Mouse (Mus musculus) cerebellum, adult 2 months (tissue): ENCODE data around the gene Lurap1. TPM values are rescaled to one million over a fixed set of nuclear protein-coding genes. Genes with fewer than 3 reads are reported as not detected.

ENCODE experiments used
- DNase-seq, 2 experiments: peaks; one replicate each; pipeline ENCODE4 v3.0.0; 2021
- H3K27ac ChIP-seq: fragments of 200-500 bp; 2 replicates; pipeline ENCODE4 v1.5.1; 2012; ENCODE audit warnings: low read length, control low read depth, inconsistent platforms; ENCODE audit not compliant: insufficient read depth
- H3K27me3 ChIP-seq: fragments of 200-500 bp; 2 replicates; pipeline ENCODE4 v1.6.1; 2012; ENCODE audit warnings: inconsistent platforms, mild to moderate bottlenecking, low read length, moderate library complexity; ENCODE audit not compliant: control insufficient read depth, insufficient read depth
- H3K4me1 ChIP-seq: fragments of 200-500 bp; 2 replicates; pipeline ENCODE4 v1.6.1; 2011; ENCODE audit warnings: low read length; ENCODE audit not compliant: control insufficient read depth, insufficient read depth
- H3K4me3 ChIP-seq: fragments of 200-500 bp; replicated peaks from 2 replicates; pipeline ENCODE3; 2011; ENCODE audit warnings: mild to moderate bottlenecking, low read depth, low read length, control low read depth; ENCODE audit not compliant: insufficient read depth
- CTCF ChIP-seq: fragments of 200-500 bp; IDR thresholded peaks from 2 replicates; pipeline ENCODE4 v1.5.1; 2011; ENCODE audit warnings: low read depth, mild to moderate bottlenecking, control low read depth, low read length, moderate library complexity, borderline replicate concordance; ENCODE audit not compliant: insufficient read depth
- POLR2A ChIP-seq: fragments of 200-500 bp; IDR thresholded peaks from 2 replicates; pipeline ENCODE4 v1.6.1; 2011; ENCODE audit warnings: low read length, control low read depth, borderline replicate concordance; ENCODE audit not compliant: insufficient read depth
- WGBS: fragments of 180-500 bp; shearing (Covaris S2); methylation state at CpG from one replicate; pipeline ENCODE4 v1.1.7; 2018; 5-methylcytosine and 5-hydroxymethylcytosine counted together
- polyA plus RNA-seq: library from polyadenylated mRNA; depleted of rRNA; stranded (reverse); fragments of >200 nt; gene quantifications from 2 replicates; pipeline ENCODE4 v1.2.3, GENCODE M21; 2012

Gene Lurap1
- polyA plus RNA-seq, 1 experiment = 42.5 TPM

DNA sequence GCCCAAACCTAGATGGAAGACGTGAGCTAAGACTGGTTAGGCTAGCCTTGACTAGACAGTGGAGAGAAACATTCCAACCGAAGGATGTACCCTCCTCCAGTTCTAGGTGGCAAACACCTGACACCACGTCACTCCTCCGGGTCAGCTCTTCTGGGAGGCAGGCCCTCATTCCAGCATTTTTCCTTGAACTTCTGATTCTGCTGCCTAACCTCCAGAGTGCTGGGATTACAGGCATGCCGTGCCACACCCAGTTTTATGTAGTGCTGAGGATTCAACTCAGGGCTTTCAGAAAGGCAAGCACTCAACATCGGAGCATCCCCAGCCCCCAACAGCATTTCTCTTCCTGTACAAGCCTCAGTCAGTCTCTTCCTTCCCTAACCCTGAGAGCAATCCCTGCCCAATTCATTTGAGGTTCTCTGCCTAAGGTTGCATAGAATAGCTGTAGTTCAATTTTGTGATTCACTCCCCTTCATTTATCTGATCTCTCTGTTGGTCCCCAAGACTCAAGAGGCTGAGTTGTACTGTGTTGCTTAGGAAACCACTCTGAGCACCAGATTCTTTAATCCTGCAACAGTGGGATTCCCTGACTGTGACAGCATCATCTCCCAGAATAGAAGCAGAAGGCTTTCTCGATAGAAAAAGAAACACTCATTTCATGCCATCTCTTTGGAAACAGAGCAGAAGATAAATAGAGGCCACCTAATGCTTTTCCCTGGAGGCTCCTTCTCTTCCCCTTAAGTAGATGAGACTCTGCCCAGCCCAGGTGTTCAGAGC is 10.2 kb downstream of the Lurap1 start:
- WGBS = 12% methylated on average over 7 of the region's 7 CpGs
- H3K27ac ChIP-seq = peak overlapping the region; percentile 92
- peak overlapping the region; percentile 91 for H3K4me3 ChIP-seq
- TF ChIP-seq CTCF (no peak), POLR2A (no peak)
- peaks cover 19% of the 10 kb centered on the region for H3K4me1 ChIP-seq
- DNase-seq = peak in 1 of 2 experiments; percentile 37
- H3K27me3 ChIP-seq = no peaks in the 10 kb centered on the region

DNA sequence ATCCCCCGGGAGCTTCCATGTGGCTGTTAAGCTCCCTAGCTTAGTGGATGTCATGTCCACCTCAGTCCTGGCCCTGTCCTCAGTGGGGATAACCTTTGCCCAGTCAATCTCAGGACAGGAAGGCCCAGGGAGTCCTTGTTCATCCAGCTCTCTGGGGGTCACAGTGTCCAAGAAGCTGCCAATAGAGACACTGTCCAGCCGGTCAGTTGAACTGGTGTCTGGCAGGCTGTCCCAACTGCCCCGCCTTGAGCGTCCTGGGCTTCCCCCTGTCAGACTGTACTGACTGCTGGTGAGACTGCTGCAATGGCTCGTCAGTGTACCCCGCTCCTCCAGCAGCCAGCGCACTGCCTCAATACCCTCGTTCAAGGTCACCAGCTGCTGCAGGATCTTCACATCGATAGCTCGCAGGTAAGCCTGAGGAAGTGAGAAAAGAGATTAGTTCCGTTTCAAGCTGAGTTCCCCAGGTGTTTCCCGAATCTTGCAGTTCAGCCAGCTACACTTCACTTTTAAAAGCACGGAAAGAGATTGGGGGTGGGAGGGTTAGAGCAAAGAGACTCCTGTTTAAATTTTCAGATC is 13.6 kb downstream of the Lurap1 start:
- TF ChIP-seq POLR2A (no peak), CTCF (no peak)
- H3K4me1 ChIP-seq = peaks cover 21% of the 10 kb centered on the region

DNA sequence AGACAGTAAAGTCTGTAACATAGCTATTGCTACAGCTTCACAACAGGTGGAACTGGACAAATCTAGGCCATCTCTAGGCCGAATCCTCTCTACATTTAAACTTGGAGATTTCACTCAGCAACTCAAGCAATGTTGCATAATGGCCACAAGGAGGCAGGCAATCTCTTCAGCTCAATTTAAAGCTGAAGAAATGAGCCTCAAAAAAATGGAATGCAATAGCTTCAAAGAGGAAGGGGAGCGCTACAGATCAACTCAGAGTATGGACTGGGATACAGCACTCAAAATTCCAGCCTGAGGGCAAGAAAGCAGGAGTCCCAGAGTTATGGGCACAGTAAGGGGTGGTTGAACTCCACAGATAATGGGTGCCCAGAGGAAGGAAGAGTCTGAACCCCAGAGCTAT is 16.1 kb downstream of the Lurap1 start:
- peak in 1 of 2 experiments; percentile 39 for DNase-seq
- no peak for TF ChIP-seq POLR2A
- TF ChIP-seq CTCF = peak; percentile 40; the same call in 1 of the 2 replicates
- no peak overlapping the region for H3K4me3 ChIP-seq
- WGBS = 8% methylated on average over 2 of the region's 2 CpGs
- H3K4me1 ChIP-seq = peaks cover 15% of the 10 kb centered on the region
- peak overlapping the region; percentile 25; the same call in 1 of the 2 replicates for H3K27ac ChIP-seq
- no peaks in the 10 kb centered on the region for H3K27me3 ChIP-seq

More for the DNA sequence above, 13.6 kb downstream of the Lurap1 start:
- no peak overlapping the region for H3K4me3 ChIP-seq
- no peaks in the 10 kb centered on the region for H3K27me3 ChIP-seq
- DNase-seq = no peak
- WGBS = 28% methylated on average over 13 of the region's 13 CpGs
- H3K27ac ChIP-seq = no peak overlapping the region

DNA sequence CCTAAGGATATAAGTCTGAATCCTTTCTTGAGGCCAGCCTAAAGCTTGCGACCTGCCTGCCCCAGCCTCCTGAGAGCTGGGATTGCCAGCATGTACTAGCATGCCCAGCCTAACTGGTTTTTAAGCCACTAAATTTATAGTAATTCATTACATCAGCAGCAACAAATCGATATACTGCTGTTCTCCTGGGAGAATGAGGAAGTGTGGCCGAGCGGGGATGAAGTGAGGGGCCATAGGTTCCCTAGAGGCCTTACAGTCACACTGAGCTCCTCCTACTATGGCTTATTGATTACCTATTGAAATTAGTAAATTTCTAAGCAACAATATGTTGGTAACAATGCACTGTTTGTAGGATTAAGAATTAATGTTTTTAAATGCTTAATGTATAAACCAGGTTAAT is 18.0 kb downstream of the Lurap1 start:
- Histone ChIP-seq H3K27me3 (no peaks in the 10 kb centered on the region), H3K4me1 (peaks cover 9% of the 10 kb centered on the region), H3K27ac (no peak overlapping the region), H3K4me3 (no peak overlapping the region)
- TF ChIP-seq CTCF (no peak), POLR2A (no peak)
- 79% methylated on average over 4 of the region's 4 CpGs for WGBS
- DNase-seq = no peak

DNA sequence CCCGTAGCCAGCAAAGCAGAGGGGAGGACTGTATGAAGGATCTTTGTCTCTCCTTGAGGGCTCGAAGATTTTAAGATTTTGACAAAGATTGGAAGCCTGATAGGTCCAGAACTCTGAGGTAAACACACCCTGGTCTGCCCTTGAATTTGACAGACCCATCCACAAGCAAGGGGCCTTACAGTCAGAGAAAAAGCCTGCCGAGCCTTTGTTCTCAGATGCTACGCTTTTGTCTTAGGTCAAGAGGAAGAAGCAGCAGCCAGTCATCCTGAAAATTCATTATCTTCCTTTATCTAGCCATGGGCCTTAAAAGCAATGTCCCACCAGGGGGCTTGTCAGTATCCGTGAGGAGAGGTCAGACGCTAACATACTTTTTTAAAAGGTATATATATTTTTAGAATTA is 23.2 kb downstream of the Lurap1 start:
- no peak overlapping the region for H3K27ac ChIP-seq
- TF ChIP-seq POLR2A (no peak), CTCF (no peak)
- WGBS = 44% methylated on average over 6 of the region's 6 CpGs
- H3K27me3 ChIP-seq = no peaks in the 10 kb centered on the region
- 0 out of 2 replicates have a peak, but pooled peaks cover 1% of the 10 kb centered on the region for H3K4me1 ChIP-seq
- no peak overlapping the region for H3K4me3 ChIP-seq
- DNase-seq = no peak

DNA sequence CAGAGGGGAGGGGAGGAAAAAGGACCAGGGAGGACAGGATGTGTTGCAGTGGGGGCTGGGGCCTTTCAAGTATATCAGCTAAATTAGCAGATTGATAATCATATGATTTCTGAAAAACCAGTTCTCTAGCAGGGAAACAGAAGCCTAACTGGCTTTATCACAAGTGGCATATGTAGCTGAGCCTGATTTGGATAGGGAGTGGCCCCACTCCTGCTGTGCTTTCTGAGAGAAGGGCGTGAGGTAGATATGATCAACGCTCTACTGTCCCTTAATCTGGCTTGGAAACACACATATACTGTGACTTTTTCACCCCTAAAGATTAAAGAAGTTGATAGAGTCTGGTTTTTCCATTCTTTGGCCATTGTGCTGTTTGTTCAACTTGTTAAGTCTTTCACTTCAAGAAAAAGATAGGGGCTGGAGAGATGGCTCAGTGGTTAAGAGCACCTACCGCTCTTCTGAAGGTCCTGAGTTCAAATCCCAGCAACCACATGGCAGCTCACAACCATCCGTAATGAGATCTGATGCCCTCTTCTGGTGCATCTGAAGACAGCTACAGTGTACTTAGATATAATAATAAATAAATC is 25.2 kb downstream of the Lurap1 start:
- WGBS = 87% methylated on average over 4 of the region's 4 CpGs
- no peaks in the 10 kb centered on the region for H3K4me1 ChIP-seq
- no peak overlapping the region for H3K27ac ChIP-seq
- no peak for DNase-seq
- no peaks in the 10 kb centered on the region for H3K27me3 ChIP-seq
- TF ChIP-seq POLR2A (no peak), CTCF (no peak)
- no peak overlapping the region for H3K4me3 ChIP-seq

DNA sequence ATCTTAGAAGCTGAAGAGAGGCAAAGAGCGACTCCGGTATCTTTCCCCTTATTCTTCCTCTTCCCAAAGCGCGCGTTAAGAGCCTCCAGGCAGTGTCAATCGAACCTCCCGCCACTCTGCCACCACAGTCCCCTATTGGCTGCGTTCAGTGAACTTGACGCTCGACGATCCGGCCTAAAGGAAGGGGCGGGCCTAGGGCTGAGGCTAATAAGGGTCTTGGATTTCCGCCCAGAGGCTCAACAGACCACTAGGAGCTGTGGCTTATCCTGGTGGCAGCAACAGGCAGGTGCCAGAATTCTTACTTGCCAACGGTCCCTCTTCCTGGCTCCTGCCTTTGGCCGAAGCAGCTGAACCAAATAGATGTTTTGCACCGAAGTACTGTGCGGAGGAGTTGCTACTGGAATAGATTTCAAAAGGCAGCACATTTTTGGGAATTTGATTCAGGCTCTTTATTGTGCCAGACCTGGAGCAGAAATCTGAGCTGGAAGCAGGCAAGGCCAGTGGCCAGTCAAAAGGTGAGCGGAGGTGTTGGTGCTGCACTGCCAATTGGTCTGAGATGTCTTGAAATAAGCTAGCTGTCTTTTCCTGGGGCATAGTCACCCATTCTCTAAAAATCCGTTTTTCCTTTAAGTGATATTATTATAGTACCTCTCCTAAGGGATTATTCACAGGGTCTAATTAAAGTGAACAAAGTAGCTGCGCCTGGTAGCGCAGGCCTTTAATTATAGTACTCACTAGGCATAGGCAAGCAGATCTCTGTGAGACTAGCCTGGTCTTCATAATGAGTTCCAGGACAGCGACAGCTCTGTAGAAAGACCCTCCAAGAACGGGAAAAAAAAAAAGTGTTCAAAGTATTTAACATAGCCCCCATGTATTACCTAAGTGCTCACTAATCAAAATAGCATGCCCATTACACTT is 27.3 kb downstream of the Lurap1 start, which contains the start of the genes Rad54l and Pomgnt1:
TSS of gene Rad54l (minus strand) at position 89 of the 918 bp plus-strand sequence.
TSS of gene Pomgnt1 (plus strand) at position 239 of the 918 bp plus-strand sequence.
- H3K4me3 ChIP-seq = peak within 1 kb of the TSS; percentile 93
- WGBS = 7% methylated on average over 24 of the region's 24 CpGs
- H3K27me3 ChIP-seq = no peaks in the 10 kb centered on the region
- no peaks in the 10 kb centered on the region; the same call in 1 of the 2 replicates for H3K4me1 ChIP-seq
- no peak for TF ChIP-seq CTCF
- TF ChIP-seq POLR2A = no peak
- H3K27ac ChIP-seq = no peak within 1 kb of the TSS; the same call in 1 of the 2 replicates
- peak; percentile 74 to 82 for DNase-seq
